Mouse (Mus musculus): ENCODE results near the gene Zbp1.

Zbp1 gene

DNA sequence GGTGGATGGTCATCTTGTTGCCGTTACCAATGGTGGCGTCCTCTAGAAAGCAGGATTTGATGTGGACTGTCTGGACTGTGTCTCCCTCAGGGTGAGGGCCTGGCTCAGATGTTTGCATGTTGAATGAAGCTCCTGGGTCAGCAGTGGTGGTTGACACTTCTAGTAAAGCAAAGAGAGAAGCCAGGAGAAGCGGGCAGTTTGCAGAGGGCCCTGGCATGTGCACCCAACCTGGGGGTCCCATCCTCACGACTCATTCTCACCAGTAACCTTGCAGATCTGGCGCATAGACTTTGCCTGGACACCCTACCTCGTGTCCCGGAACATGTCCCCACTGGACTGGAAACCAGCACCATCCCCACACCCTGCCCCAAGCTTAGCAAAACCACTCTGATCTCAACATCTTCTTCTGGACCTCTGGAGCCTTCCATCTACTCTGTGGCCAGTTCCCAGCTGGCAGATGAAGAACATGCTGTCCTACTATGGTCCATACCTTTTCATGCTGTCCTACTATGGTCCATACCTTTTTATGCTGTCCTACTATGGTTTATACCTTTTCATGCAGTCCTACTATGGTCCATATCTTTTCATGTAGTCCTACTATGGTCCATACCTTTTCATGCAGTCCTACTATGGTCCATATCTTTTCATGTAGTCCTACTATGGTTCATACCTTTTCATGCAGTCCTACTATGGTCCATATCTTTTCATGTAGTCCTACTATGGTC is 9.5 kb downstream of the Zbp1 start:
- Histone ChIP-seq H3K36me3 (ENCODE audit: control insufficient read depth, insufficient read depth, low read length, poor library complexity, severe bottlenecking) (peaks cover 2% of the 10 kb centered on the region; the same call in 1 of the 2 replicates), H3K27me3 (ENCODE audit: control insufficient read depth, insufficient read depth, low read length, poor library complexity, severe bottlenecking) (no peaks in the 10 kb centered on the region)
- DNase-seq (ENCODE audit: low read depth, low spot score): no peak

DNA sequence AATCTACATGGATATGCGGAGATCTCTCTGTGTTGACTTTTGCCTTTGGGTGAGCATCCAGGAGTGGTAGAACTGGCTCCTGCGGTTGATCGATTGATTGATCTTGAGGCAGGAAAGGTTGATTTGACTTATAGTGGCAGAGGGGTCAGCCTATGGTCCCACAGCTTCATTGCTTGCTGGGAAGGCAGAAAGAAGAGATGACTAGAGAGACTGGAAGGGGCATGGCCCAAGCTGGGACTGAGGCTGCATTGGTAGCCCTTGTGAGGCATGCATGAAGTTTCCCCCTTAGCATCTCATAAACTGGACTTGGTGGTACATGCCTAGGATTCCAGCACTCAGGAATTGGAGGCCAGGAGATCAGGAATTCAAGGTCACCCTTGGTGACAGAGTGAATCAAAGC is 11.7 kb downstream of the Zbp1 start:
- H3K36me3 ChIP-seq (ENCODE audit: control insufficient read depth, insufficient read depth, low read length, poor library complexity, severe bottlenecking): 0 out of 2 replicates have a peak, but pooled peaks cover 2% of the 10 kb centered on the region
- H3K27me3 ChIP-seq (ENCODE audit: control insufficient read depth, insufficient read depth, low read length, poor library complexity, severe bottlenecking): no peaks in the 10 kb centered on the region
- no peak for DNase-seq (ENCODE audit: low read depth, low spot score)

DNA sequence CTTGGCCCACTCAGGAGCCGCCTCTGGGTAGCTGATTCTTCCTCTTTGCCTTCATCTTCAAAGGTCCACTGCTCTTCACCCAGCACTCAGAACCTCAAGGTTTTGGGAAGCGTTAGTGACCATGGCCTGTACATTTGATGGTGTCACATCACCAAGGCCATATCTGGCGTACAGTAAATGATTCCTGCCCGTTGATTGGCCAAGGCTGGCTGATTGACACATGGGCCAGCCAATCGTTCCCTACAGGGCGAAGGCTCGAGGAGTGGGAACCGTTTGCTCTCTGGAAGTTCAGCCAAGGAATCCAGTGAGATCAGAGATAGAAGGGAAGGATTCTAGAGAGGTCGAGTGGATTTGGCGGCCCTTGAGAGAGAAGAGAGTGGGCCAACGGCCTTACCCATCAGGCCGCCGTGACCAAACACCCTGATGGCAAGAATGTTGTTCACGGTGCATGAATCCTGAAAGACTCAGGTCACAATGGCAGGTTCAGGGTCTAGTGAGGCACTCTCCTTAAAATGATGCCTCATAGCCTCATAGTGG is 13.1 kb downstream of the Zbp1 start:
- Histone ChIP-seq H3K36me3 (ENCODE audit: control insufficient read depth, insufficient read depth, low read length, poor library complexity, severe bottlenecking) (0 out of 2 replicates have a peak, but pooled peaks cover 2% of the 10 kb centered on the region), H3K27me3 (ENCODE audit: control insufficient read depth, insufficient read depth, low read length, poor library complexity, severe bottlenecking) (no peaks in the 10 kb centered on the region)
- DNase-seq (ENCODE audit: low read depth, low spot score): no peak

DNA sequence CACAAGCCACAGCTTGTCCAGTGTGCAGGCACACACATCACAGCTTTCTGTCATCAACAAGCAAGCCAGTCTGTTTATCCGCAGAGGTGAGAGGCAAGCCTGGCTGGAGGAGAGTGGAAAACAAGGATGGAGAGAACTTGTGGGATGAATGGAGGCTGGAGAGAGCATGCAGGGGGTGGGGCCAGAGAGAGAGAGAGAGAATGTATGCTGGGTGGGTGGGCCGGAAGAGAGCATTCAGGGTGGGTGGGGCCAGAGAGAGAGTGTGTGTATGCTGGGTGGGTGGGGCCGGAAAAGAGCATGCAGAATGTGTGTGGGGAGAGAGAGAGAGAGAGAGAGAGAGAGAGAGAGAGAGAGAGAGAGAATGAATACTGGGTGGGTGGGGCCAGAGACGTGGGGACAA is 14.1 kb downstream of the Zbp1 start:
- Histone ChIP-seq H3K27me3 (ENCODE audit: control insufficient read depth, insufficient read depth, low read length, poor library complexity, severe bottlenecking) (no peaks in the 10 kb centered on the region), H3K36me3 (ENCODE audit: control insufficient read depth, insufficient read depth, low read length, poor library complexity, severe bottlenecking) (0 out of 2 replicates have a peak, but pooled peaks cover 2% of the 10 kb centered on the region)
- DNase-seq (ENCODE audit: low read depth, low spot score): no peak

DNA sequence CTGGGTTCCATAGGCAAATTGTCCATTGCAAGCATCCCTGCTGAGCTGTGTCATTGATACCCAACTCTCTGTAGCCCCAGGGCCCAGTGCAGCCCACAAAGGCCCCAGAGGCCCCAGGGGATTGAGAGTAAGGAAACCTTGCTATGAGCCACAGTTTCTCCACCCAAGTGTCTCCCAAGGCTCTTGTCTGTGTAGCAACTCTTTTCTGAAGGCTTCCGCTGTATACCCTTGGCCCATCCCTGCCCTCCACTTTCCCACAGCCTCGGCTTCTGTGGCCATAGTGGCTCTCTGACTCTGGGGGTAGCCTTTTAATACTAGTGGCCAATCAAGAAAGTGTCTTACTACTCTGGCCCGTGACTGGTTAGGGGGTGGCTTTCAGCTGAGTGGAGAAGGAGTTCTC is 15.0 kb downstream of the Zbp1 start:
- no peak for DNase-seq (ENCODE audit: low read depth, low spot score)
- no peaks in the 10 kb centered on the region for H3K27me3 ChIP-seq (ENCODE audit: control insufficient read depth, insufficient read depth, low read length, poor library complexity, severe bottlenecking)
- 0 out of 2 replicates have a peak, but pooled peaks cover 2% of the 10 kb centered on the region for H3K36me3 ChIP-seq (ENCODE audit: control insufficient read depth, insufficient read depth, low read length, poor library complexity, severe bottlenecking)

DNA sequence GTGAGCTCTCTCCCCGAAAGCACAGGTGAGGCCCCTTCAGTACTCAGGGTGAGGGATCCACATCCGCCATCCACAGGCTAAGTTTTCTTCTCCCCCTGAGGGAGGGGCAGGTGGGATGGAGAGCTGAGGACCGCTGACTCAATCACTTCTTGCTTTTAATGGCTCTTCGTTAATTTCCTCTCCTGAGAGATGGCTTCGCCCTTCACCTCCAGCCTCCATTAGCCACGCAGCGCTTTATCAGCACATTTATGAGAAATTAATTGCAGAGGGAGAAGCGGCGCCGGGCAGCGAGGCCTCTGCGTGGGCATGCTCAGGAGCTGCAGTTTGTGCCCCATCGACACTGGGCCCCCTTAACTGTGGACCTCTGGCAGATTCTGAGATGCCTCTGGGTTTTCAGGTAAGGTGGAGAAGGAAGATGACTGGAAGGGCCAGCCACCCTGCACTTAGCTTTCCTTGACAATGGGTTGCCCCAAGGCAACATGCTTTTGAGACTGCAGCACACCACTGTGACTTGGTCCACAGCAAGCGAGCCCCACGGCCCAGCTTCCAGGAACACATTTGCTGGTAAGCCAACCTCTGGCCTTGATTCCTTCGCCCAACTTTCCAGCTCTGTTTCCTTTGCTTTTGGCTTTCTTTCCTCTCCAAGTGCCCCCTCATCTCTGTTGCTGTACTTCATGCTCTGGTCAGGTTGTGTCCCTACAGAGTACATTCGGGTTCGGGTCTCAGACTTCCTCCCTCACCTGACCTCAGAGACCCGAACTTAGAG is 15.6 kb downstream of the Zbp1 start:
- H3K36me3 ChIP-seq (ENCODE audit: control insufficient read depth, insufficient read depth, low read length, poor library complexity, severe bottlenecking): 0 out of 2 replicates have a peak, but pooled peaks cover 2% of the 10 kb centered on the region
- no peak for DNase-seq (ENCODE audit: low read depth, low spot score)
- H3K27me3 ChIP-seq (ENCODE audit: control insufficient read depth, insufficient read depth, low read length, poor library complexity, severe bottlenecking): no peaks in the 10 kb centered on the region

DNA sequence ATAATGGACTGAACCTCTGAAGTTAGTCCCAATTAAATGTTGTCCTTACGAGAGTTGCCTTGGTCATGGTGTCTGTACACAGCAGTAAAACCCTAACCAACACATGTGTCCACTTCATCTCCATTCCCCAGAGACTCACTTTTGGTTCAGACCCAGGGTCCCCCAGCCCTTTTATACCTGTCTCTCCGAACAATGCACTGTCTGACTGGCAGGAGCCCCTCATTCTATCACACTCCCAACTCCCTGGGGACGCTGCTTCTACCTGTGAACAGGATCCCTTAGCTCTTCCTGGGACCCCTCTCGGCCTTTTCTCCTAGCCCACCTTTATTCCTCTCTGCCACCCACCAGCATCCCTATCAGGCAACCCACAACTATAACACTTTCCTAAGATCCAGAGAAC is 23.9 kb downstream of the Zbp1 start:
- no peaks in the 10 kb centered on the region for H3K27me3 ChIP-seq (ENCODE audit: control insufficient read depth, insufficient read depth, low read length, poor library complexity, severe bottlenecking)
- no peak for DNase-seq (ENCODE audit: low read depth, low spot score)

DNA sequence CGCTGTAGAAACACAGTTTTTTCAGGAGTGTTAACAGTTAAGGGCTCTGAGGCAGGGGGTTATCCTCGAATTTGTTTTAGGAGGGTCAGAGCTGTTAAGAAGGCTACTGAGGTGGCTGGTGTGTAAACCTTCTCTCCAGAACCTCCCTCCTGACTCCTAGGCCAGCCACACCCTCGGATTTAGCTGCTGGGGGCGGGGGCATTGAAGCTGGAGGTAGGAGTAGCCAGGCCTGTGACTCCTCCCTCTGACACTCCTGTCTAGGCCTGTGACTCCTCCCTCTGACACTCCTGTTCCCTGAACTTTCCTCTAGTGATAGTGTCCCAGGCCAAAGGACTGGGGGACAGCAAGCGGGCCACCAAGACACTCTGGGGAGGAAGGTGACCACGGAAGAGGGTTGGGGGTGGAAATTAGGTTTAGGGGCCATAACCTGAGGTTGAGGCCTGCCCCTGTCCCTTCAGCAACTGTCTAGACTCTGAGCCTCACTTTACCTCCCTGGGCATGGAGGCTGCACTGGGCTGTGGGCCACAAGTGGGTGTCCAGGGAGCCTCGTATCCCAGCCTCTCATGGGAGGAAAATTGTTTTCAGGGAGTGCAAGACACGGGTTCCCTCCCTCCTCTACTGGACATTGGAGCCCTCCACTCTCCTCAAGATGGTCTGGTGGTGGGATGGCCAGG is 31.4 kb downstream of the Zbp1 start:
- no peak for DNase-seq (ENCODE audit: low read depth, low spot score)
- Histone ChIP-seq H3K27me3 (ENCODE audit: control insufficient read depth, insufficient read depth, low read length, poor library complexity, severe bottlenecking) (no peaks in the 10 kb centered on the region), H3K36me3 (ENCODE audit: control insufficient read depth, insufficient read depth, low read length, poor library complexity, severe bottlenecking) (no peaks in the 10 kb centered on the region)

More for the DNA sequence above, 23.9 kb downstream of the Zbp1 start:
- no peaks in the 10 kb centered on the region for H3K36me3 ChIP-seq (ENCODE audit: control insufficient read depth, insufficient read depth, low read length, poor library complexity, severe bottlenecking)

DNA sequence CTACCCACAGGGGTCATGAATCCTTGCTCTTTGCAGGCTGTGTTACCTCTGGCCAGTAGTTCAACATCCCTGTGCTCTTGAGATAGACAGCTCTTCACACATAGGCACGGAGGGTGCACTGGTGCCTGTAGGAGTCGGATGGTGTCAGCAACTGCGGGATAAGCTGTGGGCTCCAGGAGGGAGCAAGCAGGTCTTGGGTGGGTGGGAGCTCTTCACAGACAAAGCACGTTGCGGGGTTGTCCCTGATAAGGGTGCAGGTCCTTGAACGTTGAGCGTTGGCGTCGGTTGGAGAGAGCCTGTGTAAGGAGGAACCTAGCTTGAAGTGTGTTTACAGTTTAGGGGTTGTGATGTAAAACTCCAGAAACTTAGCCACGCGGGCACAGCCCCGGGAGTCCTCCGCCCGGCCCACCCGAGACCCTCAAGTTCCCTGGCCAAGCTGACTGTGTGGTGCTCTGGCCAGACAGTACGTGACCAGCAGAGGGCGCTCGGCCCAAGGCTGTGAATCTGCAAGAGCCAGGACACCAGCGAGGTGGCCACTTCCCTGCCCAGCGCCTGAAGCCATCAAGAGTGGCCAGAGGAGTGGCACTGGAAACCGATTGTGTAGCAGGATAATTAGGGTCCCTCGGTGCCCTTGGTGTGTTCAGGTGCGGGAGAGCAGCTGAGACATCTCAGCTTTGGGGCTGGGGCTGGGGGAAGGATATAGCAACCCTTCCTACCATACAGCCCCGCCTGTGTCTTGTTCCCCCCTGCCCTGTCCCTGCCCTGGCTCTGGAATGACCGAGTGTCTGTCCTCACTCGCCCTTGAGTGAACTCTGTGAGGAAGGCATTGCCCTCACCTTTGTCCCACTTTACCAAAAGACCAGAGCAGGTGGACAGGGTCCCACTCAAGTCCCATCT is 32.4 kb downstream of the Zbp1 start:
- peak; percentile 85 for DNase-seq (ENCODE audit: low read depth, low spot score)
- Histone ChIP-seq H3K36me3 (ENCODE audit: control insufficient read depth, insufficient read depth, low read length, poor library complexity, severe bottlenecking) (no peaks in the 10 kb centered on the region), H3K27me3 (ENCODE audit: control insufficient read depth, insufficient read depth, low read length, poor library complexity, severe bottlenecking) (no peaks in the 10 kb centered on the region)

DNA sequence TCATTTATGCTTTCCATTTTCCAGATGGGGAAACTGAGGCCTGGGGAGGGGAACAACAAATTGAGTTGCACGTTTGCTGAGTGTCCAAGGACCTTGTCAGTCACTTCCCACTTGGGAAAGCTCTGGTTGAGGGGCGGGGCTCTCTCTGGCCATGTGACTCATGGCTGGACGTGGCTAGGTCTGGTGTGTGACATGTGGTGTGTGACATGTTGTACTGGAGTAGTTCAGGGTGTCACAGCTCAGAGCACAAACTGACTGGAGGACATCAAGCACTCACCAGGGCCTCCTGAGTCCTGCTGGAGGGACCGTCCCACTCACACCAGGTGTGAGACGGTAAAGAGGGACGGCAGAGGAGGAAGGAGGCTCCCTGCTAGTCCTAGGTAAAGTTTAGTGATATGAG is 33.4 kb downstream of the Zbp1 start:
- Histone ChIP-seq H3K27me3 (ENCODE audit: control insufficient read depth, insufficient read depth, low read length, poor library complexity, severe bottlenecking) (no peaks in the 10 kb centered on the region), H3K36me3 (ENCODE audit: control insufficient read depth, insufficient read depth, low read length, poor library complexity, severe bottlenecking) (no peaks in the 10 kb centered on the region)
- no peak for DNase-seq (ENCODE audit: low read depth, low spot score)

DNA sequence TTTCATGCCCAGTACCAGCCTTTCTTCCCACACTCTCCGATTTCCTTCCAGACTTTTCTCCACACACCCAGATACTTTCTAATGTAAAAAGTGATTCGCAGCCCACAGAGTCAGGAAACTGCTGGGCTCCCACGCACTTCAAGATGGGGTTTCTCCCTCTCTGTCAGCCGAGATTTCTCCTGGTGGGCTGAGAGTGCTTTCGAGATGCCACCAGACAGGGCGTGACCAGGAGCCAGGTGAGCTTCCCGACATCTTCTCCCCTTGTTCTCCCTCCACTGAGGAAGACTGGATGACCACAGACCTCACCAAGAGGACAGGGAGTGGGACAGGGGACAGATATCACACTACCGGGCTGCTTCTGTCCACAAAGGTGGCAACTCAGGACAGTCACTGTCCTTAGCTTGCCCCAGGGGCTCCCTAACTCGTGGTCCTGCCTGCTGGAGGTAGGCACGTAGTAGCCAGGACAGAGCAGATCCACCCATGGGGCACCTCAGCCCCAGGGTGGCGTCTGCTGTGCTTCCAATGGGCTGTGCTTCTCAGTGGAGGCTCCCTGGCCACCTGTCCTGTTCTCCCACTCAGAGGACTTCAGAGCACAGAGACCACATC is 34.1 kb downstream of the Zbp1 start:
- DNase-seq (ENCODE audit: low read depth, low spot score): no peak
- no peaks in the 10 kb centered on the region for H3K36me3 ChIP-seq (ENCODE audit: control insufficient read depth, insufficient read depth, low read length, poor library complexity, severe bottlenecking)

DNA sequence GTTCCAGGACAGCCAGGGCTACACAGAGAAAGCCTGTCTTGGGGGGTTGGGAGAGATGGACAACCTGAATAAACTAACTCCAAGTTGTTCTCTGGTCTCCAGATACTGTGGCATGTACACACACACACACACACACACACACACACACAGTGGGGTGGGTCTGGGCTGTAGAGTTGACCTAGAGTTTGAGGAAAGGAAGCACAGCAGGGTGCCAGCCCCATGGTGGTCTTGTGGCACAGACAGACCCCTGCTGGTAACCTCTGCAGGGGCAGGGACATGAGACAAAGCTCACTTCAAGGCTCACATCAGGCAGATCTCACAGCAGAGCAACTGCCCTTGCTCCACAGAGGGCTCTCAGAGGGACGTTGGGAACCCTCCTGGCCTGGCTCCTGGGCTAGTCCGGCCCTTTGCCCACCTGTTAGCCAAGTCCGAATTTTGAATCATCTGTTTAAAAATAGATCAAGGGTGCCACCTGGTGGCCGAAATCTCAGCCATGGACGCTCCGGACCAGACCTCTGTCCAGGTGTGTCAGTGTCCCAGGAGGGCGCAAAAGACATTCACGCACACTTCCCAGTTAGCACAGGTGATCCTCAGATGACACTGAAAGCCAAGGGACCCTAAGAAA is 34.8 kb downstream of the Zbp1 start:
- peak; percentile 72 for DNase-seq (ENCODE audit: low read depth, low spot score)
- Histone ChIP-seq H3K27me3 (ENCODE audit: control insufficient read depth, insufficient read depth, low read length, poor library complexity, severe bottlenecking) (no peaks in the 10 kb centered on the region), H3K36me3 (ENCODE audit: control insufficient read depth, insufficient read depth, low read length, poor library complexity, severe bottlenecking) (no peaks in the 10 kb centered on the region)

More for the DNA sequence above, 34.1 kb downstream of the Zbp1 start:
- no peaks in the 10 kb centered on the region for H3K27me3 ChIP-seq (ENCODE audit: control insufficient read depth, insufficient read depth, low read length, poor library complexity, severe bottlenecking)

DNA sequence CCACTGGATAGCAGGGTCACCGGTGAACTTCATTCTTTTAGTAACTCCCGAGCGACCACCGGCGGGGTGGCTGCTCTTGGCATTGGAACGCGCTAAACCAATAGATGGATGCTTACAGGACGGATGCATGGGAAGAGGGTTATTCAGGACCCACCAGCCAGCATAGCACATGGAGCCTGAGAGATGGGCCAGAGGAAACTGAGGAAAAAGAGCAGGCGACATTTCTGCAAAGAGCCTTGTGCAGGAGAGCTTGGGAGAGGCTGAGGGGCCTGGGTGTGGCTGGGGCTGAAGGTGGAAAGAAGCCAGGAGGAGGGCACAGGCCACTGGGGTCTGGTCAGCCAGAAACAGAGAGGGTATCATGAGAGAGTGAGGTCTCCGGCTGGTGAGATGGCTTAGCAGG is 35.4 kb downstream of the Zbp1 start:
- H3K27me3 ChIP-seq (ENCODE audit: control insufficient read depth, insufficient read depth, low read length, poor library complexity, severe bottlenecking): no peaks in the 10 kb centered on the region
- no peak for DNase-seq (ENCODE audit: low read depth, low spot score)
- H3K36me3 ChIP-seq (ENCODE audit: control insufficient read depth, insufficient read depth, low read length, poor library complexity, severe bottlenecking): no peaks in the 10 kb centered on the region

Measured in splenic B cell, adult 2 months (primary cell).